Mouse (Mus musculus): ENCODE results near the gene Cog5. TPM values are rescaled to one million over a fixed set of nuclear protein-coding genes. Genes with fewer than 3 reads are reported as not detected.

Cog5 gene
- total RNA-seq, 2 experiments from 2014 or later: 20.1 to 22.6 TPM

DNA sequence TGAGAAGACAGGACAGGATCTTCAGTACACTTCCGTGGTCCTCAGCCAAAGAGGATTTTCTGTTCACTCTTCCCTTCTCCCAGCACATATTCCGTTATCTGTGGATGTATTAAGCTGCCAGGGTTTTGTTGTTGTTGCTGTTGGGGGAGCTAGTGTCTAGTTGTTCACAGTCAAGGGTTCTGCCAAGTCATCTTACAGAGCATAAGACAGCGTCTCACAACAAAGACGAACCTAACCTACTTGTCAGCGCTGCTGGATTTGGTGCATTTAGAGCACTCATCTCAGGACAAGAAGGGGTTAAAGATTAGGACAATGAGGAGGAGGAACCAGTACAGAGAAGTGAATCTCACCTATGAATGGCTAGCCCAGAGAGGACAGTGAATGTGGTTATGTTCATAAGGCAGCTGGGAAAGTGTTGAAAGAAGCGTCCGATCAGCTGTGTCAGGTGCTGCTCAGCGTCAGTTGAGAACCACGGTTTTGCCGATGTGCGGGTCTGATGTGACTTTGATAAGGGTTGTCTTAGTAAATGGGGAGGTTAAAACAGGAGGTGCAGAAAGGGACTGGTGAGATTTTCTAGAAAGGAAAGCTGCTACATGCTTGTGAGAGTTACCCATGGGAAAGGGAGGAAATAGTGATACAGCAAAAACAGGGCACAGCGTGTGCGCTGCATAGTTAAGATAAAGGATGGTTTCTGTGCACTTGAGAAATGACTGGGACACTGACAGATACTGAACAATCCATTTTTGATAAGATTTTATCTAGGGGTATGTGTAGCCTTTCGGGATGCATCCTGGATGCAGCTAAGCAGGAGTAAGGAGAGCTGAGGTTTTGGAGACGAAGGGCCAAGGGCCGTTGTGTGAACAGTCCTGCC lies 208.2 kb downstream of the Cog5 start:
- DNase-seq: no peak
- intact Hi-C loops (cut with DNase I; ENCODE audit: low total_unique reads): no loop called here

DNA sequence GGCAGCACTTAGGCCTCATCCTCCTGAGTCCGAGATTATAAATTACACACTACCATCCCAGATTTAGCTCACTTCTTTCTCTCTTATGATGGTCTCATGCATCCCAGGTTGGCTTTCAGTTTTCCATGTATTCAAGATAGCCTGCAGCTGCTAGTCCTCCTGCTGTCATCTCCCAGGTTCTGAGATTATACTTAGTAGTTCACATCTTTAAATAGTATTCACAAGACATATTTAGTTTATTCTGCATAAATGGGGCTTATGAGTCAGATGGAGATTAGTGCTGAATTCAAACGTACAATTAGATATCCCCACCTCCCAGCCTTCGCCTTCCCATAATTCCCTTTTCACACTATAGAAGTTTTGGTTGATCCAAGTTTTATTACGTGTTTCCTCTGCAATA lies 222.1 kb downstream of the Cog5 start:
- intact Hi-C loops (cut with DNase I; ENCODE audit: low total_unique reads): no loop called here
- no peak for DNase-seq

GRCm38 (mm10) chr12:31882736-31883135 lies 228.1 kb downstream of the Cog5 start:
- intact Hi-C loops (cut with DNase I; ENCODE audit: low total_unique reads): no loop called here
- DNase-seq: no peak

GRCm38 (mm10) chr12:31884365-31884764 lies 229.7 kb downstream of the Cog5 start:
- no peak for DNase-seq
- intact Hi-C loops (cut with DNase I; ENCODE audit: low total_unique reads): no loop called here

GRCm38 (mm10) chr12:31885084-31885483 lies 230.4 kb downstream of the Cog5 start:
- intact Hi-C loops (cut with DNase I; ENCODE audit: low total_unique reads): no loop called here
- DNase-seq: no peak

GRCm38 (mm10) chr12:31885844-31886606 lies 231.4 kb downstream of the Cog5 start:
- intact Hi-C loops (cut with DNase I; ENCODE audit: low total_unique reads): no loop called here
- DNase-seq: no peak

GRCm38 (mm10) chr12:31890685-31891084 lies 236.0 kb downstream of the Cog5 start:
- intact Hi-C loops (cut with DNase I; ENCODE audit: low total_unique reads): no loop called here
- no peak for DNase-seq

- intact Hi-C loops (cut with DNase I; ENCODE audit: low total_unique reads): no loop called here
- DNase-seq: no peak
Measured at GRCm38 (mm10) chr12:31892079-31892478, 237.4 kb downstream of the Cog5 start.

DNA sequence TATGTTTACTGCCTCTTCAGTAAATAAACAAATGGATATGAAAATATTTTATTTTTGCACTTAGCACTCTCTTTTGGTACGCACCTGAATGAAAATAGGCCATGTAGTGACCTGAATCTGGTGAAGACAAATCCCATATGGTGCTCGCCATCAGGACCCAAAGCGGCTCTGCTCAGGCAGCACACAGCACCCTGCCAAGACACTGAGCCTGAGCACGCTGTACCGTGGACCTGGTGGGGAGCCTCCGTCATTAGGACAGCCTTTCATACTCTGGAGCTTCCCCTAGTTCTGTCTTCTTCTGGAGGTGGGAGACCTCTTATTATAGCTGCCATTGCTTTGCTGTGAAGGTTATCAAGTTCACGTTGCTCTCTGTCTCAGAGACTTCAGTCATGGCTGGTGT lies 238.1 kb downstream of the Cog5 start:
- intact Hi-C loops (cut with DNase I; ENCODE audit: low total_unique reads): no loop called here
- DNase-seq: no peak

DNA sequence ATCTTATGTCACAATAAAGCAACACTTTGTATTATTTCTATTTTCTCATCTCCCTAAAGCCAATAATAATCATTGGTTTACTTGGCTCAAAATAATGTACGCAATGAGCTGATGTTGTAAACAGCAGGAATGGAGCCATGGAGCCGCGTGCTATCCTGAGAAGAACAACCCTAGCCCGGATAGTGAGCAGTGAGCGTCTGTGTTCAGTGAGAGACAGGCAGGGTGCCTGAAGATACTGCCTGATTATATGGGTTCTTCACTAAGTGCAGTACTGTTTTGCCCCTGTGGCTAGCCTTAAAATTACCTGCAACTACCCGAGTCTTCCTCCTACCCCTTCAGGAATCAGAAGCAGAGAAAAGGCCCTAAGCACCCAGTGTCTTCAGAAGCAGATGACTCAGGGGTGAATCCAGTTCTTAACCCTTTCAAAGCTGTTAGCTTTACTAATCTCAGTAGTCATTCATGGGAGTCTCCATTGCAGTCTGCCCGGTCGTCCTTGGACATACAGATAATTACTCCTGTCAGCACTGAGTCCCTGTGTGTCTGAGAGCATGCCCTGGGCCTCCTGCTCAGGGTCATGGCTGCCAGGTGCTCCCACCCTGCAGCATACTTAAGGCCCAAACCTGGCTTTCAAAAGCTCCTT lies 240.5 kb downstream of the Cog5 start:
- intact Hi-C loops (cut with DNase I; ENCODE audit: low total_unique reads): no loop called here
- DNase-seq: no peak

DNA sequence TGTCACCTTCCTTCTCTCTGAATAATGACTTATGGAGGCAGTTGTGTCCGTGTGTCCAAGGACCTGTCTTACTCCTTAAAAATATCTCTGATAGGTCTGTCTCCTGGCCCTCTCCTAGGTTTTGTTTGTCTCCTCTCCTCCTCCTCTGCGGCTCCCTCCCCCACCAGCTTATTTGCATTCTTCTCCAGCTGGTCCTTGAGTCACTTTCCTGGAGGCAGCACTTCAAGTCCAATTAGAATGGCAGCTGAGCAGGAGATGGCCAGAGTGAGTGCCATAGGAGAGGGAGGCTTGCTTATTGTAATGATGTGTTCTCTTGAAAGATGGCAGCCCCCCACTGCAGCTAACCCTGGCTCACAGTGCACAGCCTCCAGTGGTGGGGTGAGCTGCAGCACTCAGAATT lies 241.2 kb downstream of the Cog5 start:
- no peak for DNase-seq
- intact Hi-C loops (cut with DNase I; ENCODE audit: low total_unique reads): no loop called here

DNA sequence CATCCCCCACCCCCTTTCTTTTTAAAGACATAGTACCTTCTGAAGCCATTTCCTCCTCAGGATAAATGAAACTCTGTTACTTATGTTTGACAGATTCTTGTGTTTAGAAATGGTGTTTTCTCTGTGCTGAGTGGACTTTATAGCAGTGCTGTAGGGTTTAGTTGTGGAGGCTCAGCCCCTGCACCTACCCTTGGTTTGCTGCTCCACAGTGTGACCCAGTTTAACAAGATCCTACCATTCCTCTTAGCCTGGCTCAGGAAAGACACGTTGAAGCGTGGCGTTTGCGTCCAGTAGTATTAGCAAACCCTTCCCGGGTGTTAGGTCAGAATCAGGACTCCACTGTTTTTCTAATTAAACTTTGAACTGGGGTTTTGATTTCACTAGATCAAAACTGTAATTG lies 241.6 kb downstream of the Cog5 start:
- intact Hi-C loops (cut with DNase I; ENCODE audit: low total_unique reads): no loop called here

DNA sequence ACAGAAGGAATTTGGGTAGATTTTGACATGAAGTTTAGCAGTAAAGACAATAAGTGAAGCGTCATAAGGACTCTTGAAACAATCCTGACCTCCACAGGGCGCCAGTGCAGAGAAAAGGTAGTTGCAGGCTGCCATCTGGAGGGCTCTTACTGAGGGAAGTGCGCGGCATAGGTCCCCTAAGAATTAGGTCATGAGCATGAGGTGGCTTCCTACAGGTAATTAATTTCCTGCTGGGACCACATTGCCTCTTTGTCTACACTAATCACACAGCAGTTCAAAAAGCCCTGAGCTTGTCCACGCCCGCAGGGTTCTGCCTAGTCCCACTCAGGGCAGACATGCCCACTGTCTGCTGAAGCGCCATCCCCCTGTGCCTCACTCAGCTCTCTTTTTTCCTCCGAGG lies 242.3 kb downstream of the Cog5 start:
- no peak for DNase-seq
- intact Hi-C loops (cut with DNase I; ENCODE audit: low total_unique reads): no loop called here

More for the DNA sequence above, 241.6 kb downstream of the Cog5 start:
- DNase-seq: no peak

- intact Hi-C loops (cut with DNase I; ENCODE audit: low total_unique reads): no loop called here
- no peak for DNase-seq
Measured at GRCm38 (mm10) chr12:31897456-31897855, 242.8 kb downstream of the Cog5 start.

DNA sequence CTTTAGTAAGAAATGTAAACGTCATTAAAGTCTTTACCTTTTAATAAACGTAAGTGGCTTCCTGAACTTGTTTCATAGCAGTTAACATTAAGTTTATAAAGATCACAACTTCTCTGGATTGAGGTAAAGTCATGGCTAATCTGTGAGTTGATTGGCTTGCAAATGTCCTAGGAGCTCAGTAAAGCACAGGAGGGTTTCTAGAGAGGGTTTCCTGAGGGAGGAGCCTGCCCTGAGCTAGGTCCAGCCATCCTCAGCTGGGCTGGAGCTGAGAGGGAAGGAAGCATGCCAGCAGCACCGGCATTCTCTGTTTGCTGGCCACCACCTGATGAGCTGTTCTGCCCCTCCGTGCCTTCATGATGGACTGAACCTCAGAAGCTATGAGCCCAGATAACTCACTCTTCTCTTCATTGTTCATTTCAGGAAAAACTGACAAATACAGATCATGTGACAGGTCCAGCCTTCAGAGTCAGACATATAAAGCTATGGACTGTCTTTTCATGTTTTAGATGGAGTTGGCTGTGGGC lies 245.8 kb downstream of the Cog5 start:
- intact Hi-C loops (cut with DNase I; ENCODE audit: low total_unique reads): no loop called here
- DNase-seq: no peak

DNA sequence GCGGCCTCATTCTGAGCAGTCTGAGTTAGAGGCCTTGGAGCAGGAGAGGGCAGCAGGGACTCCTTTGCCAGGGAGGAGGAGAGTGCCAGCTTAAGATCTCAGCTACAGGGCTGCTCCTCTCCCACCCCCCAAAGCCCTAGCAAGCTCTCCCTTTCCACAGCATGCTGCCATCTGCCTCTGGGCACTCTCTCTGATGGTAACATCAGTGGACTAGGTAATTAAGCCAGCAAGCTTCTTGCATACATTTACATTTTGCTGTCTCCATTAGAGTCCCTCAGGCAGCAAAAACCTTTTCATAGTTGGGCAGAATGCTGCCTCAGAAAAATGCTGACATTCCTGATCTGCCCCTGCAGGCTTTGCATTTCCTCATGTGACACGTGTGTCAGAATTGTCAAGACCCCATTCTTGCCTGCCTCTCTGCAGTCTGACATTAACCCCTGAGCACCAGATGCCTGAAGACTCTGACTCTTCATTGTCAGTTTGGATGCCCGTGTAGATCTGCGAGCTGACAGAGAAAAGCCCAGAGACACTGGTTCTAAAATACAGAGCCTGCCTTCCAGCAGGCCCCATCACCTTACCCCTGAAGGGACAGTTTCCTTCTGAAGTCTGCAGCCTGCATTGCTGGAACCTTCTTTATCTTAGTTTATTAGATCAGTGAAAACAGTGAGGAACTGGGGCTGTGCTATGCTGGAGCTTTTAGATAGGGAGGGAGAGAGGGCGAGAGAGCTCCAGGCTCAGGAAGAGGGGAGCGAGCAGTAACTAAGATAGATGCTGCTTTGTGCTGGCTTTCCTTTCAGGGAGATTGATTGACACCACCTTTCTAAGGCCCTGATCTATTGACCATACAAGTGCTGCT lies 251.3 kb downstream of the Cog5 start:
- intact Hi-C loops (cut with DNase I; ENCODE audit: low total_unique reads): no loop called here
- DNase-seq: no peak

GRCm38 (mm10) chr12:31907436-31907835 lies 252.8 kb downstream of the Cog5 start:
- intact Hi-C loops (cut with DNase I; ENCODE audit: low total_unique reads): no loop called here
- no peak for DNase-seq

- DNase-seq: no peak
- intact Hi-C loops (cut with DNase I; ENCODE audit: low total_unique reads): no loop called here
Measured at GRCm38 (mm10) chr12:31912966-31913551, 258.4 kb downstream of the Cog5 start.

DNA sequence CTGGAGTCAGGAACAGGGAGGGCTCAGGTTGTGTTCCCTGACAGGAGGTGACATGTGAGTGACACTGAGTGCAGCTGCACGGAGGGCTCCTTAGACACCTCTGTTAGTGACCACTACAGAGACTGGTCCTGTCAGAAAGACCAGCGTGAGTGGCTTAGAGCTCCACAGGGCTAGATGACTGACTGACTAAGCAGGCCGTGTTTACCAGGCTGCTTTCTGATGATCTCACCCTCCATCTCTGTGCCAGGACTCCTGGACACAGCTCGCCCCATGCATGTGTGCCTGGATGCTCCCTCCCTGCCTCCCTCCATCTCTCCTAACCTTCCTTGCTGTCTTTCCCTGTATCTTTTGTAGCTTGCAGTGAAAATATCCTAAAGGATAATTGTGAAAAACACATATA lies 258.9 kb downstream of the Cog5 start:
- intact Hi-C loops (cut with DNase I; ENCODE audit: low total_unique reads): no loop called here
- DNase-seq: peak; percentile 62

All from gastrocnemius, postnatal 14 days (tissue).